In the genomic region with DNA sequence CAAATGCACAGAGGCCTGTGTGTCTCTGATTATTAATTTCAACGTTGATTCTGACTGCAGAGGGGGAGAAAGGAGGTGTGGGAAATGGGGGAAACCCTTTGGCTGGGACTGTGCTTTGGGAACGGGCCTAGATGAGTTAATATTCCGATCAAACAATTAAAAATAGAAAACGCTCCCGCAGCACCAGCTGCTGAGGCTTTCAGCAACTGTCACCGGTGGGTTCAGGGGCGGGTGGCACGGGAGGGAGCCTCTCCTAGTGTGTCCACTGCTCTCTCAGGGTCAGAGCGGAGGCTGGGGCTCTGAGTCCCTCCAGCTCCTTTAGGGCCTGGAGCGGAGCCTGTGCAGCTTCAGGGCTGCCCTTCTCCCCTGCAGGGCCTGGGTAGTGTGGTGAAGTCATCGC, we compare ENCODE assay signal across 17 mouse cellular contexts.
DNase-seq lines count a peak whose midpoint lies in the region; ATAC-seq and TF ChIP-seq lines count a peak whose summit lies in the region.
"Had no signal": no experiment of that assay in that cellular context is flagged by ENCODE, and none has a peak within 500 bp of the region (broad histone marks: within the 10 kb centered on the region; RNA-seq: fewer than 3 reads in every experiment).

No protein-coding gene starts in this region.

- DNase-seq in heart, adult 9 months (ENCODE audit: low spot score in 2 of 2) = no peak
- no peak for DNase-seq in intestine, embryonic 14.5 days (ENCODE audit: low spot score)
- DNase-seq in lung, postnatal 36 days = no peak
- DNase-seq in adrenal gland, postnatal 10 days = no peak
- DNase-seq: adrenal gland, adult 8-10 months; cerebellum, adult 8-10 months; embryo, embryonic 11 days; thymus, adult 2 months had no signal

- TF ChIP-seq POLR2A in myocyte (IDR thresholded peaks at IDR 0.05; ENCODE audit: insufficient read length, low read depth) = no peak

- no peak for ATAC-seq in heart, embryonic 11.5 days (replicated peaks; ENCODE audit: insufficient number of reproducible peaks, low FRiP score, low TSS enrichment)
- ATAC-seq in intestine, embryonic 14.5 days (replicated peaks; ENCODE audit: low FRiP score, low TSS enrichment, low read depth) = no peak
- no peak for ATAC-seq in intestine, embryonic 16.5 days
- ATAC-seq: intestine, postnatal 0 days; midbrain, embryonic 15.5 days had no signal

- peak overlapping the region; percentile 3; the same call in 1 of the 2 replicates for H3K4me2 ChIP-seq in heart, embryonic 11.5 days
- H3K4me2 ChIP-seq in intestine, embryonic 14.5 days (ENCODE audit: low read length) = no peak overlapping the region
- H3K4me2 ChIP-seq in intestine, embryonic 16.5 days (ENCODE audit: low read depth, low read length) = no peak overlapping the region
- peak overlapping the region; percentile 18 for H3K4me2 ChIP-seq in myocyte (ENCODE audit: low read depth)
- H3K4me2 ChIP-seq: midbrain, embryonic 15.5 days had no signal

- 73% methylated on average over 11 of the region's 11 CpGs for WGBS in heart, embryonic 11.5 days (ENCODE audit: insufficient replicate concordance)
- WGBS in intestine, embryonic 14.5 days = 75% methylated on average over 11 of the region's 11 CpGs
- WGBS in intestine, embryonic 16.5 days = 72% methylated on average over 11 of the region's 11 CpGs

- H3ac ChIP-seq in myocyte (ENCODE audit: control insufficient read depth, insufficient read length) = no peak overlapping the region

- peaks cover 89% of the 10 kb centered on the region for H3K4me1 ChIP-seq in heart, embryonic 11.5 days (ENCODE audit: control insufficient read depth, insufficient read depth, low read length)
- H3K4me1 ChIP-seq in intestine, embryonic 14.5 days (replicated peaks; ENCODE audit: control insufficient read depth, insufficient read depth, low read length) = peaks cover 21% of the 10 kb centered on the region; the same call in 1 of the 2 replicates
- H3K4me1 ChIP-seq in intestine, embryonic 16.5 days (ENCODE audit: control insufficient read depth, insufficient read depth, low read length) = peaks cover 29% of the 10 kb centered on the region
- peaks cover 99% of the 10 kb centered on the region for H3K4me1 ChIP-seq in E14TG2a.4 (replicated peaks; ENCODE audit: low read depth, low read length)

- no peaks in the 10 kb centered on the region for H3K9me3 ChIP-seq in heart, embryonic 11.5 days (replicated peaks; ENCODE audit: control insufficient read depth, low read length)
- no peaks in the 10 kb centered on the region for H3K9me3 ChIP-seq in intestine, embryonic 14.5 days (ENCODE audit: control insufficient read depth, low read length)
- no peaks in the 10 kb centered on the region for H3K9me3 ChIP-seq in intestine, embryonic 16.5 days (ENCODE audit: control insufficient read depth, low read length)
- H3K9me3 ChIP-seq in E14TG2a.4 (ENCODE audit: low read length) = no peaks in the 10 kb centered on the region
- H3K9me3 ChIP-seq: G1E; midbrain, embryonic 15.5 days had no signal

- H3K4me3 ChIP-seq in heart, embryonic 11.5 days (ENCODE audit: low read depth, low read length) = no peak overlapping the region
- H3K4me3 ChIP-seq in intestine, embryonic 14.5 days (ENCODE audit: low read depth, low read length) = no peak overlapping the region
- no peak overlapping the region for H3K4me3 ChIP-seq in intestine, embryonic 16.5 days (ENCODE audit: low read length)
- peak overlapping the region; percentile 48 for H3K4me3 ChIP-seq in E14TG2a.4 (replicated peaks; ENCODE audit: low read length)
- H3K4me3 ChIP-seq in myocyte = no peak overlapping the region
- H3K4me3 ChIP-seq: midbrain, embryonic 15.5 days had no signal

- no peak for TF ChIP-seq CTCF in E14TG2a.4 (conservative IDR thresholded peaks at IDR 0.05; ENCODE audit: low read length)

- 0 out of 2 replicates have a peak overlapping the region, but pooled peaks have one; percentile 49 for H3K9ac ChIP-seq in heart, embryonic 11.5 days (ENCODE audit: low read depth, low read length)
- H3K9ac ChIP-seq in intestine, embryonic 14.5 days (ENCODE audit: low read length) = no peak overlapping the region
- H3K9ac ChIP-seq in intestine, embryonic 16.5 days (ENCODE audit: low read depth, low read length) = no peak overlapping the region
- H3K9ac ChIP-seq: liver, embryonic 14.5 days; midbrain, embryonic 15.5 days had no signal

- H3K27ac ChIP-seq in heart, embryonic 11.5 days (ENCODE audit: low read depth, low read length) = peak overlapping the region; percentile 89; the same call in 1 of the 2 replicates
- peak overlapping the region; percentile 29 for H3K27ac ChIP-seq in intestine, embryonic 14.5 days (ENCODE audit: low read depth)
- H3K27ac ChIP-seq in intestine, embryonic 16.5 days (ENCODE audit: low read length) = no peak overlapping the region
- H3K27ac ChIP-seq: liver, embryonic 14.5 days; macrophage; midbrain, embryonic 15.5 days had no signal

- no peaks in the 10 kb centered on the region; the same call in 1 of the 2 replicates for H3K27me3 ChIP-seq in heart, embryonic 11.5 days (ENCODE audit: control insufficient read depth, insufficient read depth, low read length)
- H3K27me3 ChIP-seq in intestine, embryonic 14.5 days (replicated peaks; ENCODE audit: control insufficient read depth, insufficient read depth, low read length) = no peaks in the 10 kb centered on the region
- H3K27me3 ChIP-seq in intestine, embryonic 16.5 days (replicated peaks; ENCODE audit: control insufficient read depth, insufficient read depth, low read length) = no peaks in the 10 kb centered on the region
- no peaks in the 10 kb centered on the region for H3K27me3 ChIP-seq in E14TG2a.4 (ENCODE audit: insufficient read depth, low read length)
- no peaks in the 10 kb centered on the region for H3K27me3 ChIP-seq in myocyte (ENCODE audit: control insufficient read depth, insufficient read depth, insufficient read length)

- H3K36me3 ChIP-seq in heart, embryonic 11.5 days (ENCODE audit: control insufficient read depth, insufficient read depth, low read length) = no peaks in the 10 kb centered on the region
- no peaks in the 10 kb centered on the region for H3K36me3 ChIP-seq in intestine, embryonic 14.5 days (ENCODE audit: control insufficient read depth, insufficient read depth, low read length)
- H3K36me3 ChIP-seq in intestine, embryonic 16.5 days (ENCODE audit: control insufficient read depth, insufficient read depth, low read length) = no peaks in the 10 kb centered on the region
- no peaks in the 10 kb centered on the region for H3K36me3 ChIP-seq in E14TG2a.4 (ENCODE audit: insufficient read depth, low read length)
- H3K36me3 ChIP-seq in myocyte (ENCODE audit: control insufficient read depth, insufficient read depth) = no peaks in the 10 kb centered on the region
- H3K36me3 ChIP-seq: G1E; midbrain, embryonic 15.5 days had no signal

- H3K79me2 ChIP-seq in myocyte (ENCODE audit: control insufficient read depth, insufficient read depth) = no peaks in the 10 kb centered on the region

TF ChIP-seq in myocyte, 11 proteins besides CTCF, POLR2A, EP300 and RAD21:
- TF ChIP-seq MYOG (IDR thresholded peaks at IDR 0.05; ENCODE audit: control insufficient read depth in 1 of 3, insufficient read depth in 1 of 3, insufficient read length in 2 of 3, low read depth in 2 of 3) = peak; percentile 67 to 95 (median 76)
- TF ChIP-seq REST (IDR thresholded peaks at IDR 0.05; ENCODE audit: insufficient read depth, insufficient read length) = no peak
- no peak for TF ChIP-seq SRF (IDR thresholded peaks at IDR 0.05; ENCODE audit: control insufficient read depth, insufficient read length, low read depth)
- peak; percentile 77 for TF ChIP-seq TCF12 (IDR thresholded peaks at IDR 0.05; ENCODE audit: insufficient read depth, poor library complexity, severe bottlenecking)
- TF ChIP-seq MYOD1 (IDR thresholded peaks at IDR 0.05; ENCODE audit: control insufficient read depth in 1 of 3, insufficient read length in 2 of 3, low read depth in 2 of 3) = peak; percentile 79 to 95 (median 81)
- no peak for TF ChIP-seq MAX (IDR thresholded peaks at IDR 0.05; ENCODE audit: low read depth)
- no peak for TF ChIP-seq POLR2AphosphoS2 (IDR thresholded peaks at IDR 0.05; ENCODE audit: insufficient read length, low read depth)
- no peak for TF ChIP-seq USF1 (IDR thresholded peaks at IDR 0.05; ENCODE audit: low read depth)
- no peak for TF ChIP-seq CEBPB (IDR thresholded peaks at IDR 0.05; ENCODE audit: insufficient read depth, poor library complexity, severe bottlenecking)
- TF ChIP-seq TCF3 (IDR thresholded peaks at IDR 0.05; ENCODE audit: insufficient read length, low read depth) = peak; percentile 49
- no peak for TF ChIP-seq E2F4 (IDR thresholded peaks at IDR 0.05; ENCODE audit: insufficient read depth)

Comparison
In these comparisons a context has a peak if more than half of its experiments do, and no peak if none do; other contexts are left out.
1. H3K4me2 ChIP-seq: peak in heart, embryonic 11.5 days (single experiment) and myocyte (single experiment); none in intestine, embryonic 14.5 days (single experiment) and intestine, embryonic 16.5 days (single experiment).